In genomic region chr6:61033251-61033650, GRCm38 (mm10) we compare ENCODE assay signal across 28 mouse cellular contexts.
DNase-seq lines count a peak whose midpoint lies in the region; ATAC-seq and TF ChIP-seq lines count a peak whose summit lies in the region.
"Had no signal": no experiment of that assay in that cellular context is flagged by ENCODE, and none has a peak within 500 bp of the region (broad histone marks: within the 10 kb centered on the region; RNA-seq: fewer than 3 reads in every experiment).

No protein-coding gene starts in this region.

- H3K27ac ChIP-seq in kidney, embryonic 16.5 days (ENCODE audit: low read length): no peak overlapping the region
- H3K27ac ChIP-seq in lung, postnatal 0 days (ENCODE audit: low read length): no peak overlapping the region
- H3K27ac ChIP-seq in midbrain, embryonic 11.5 days (ENCODE audit: low read depth, low read length): no peak overlapping the region
- H3K27ac ChIP-seq: embryonic facial prominence, embryonic 13.5 days; gastrocnemius, adult 2 months; hindbrain, embryonic 10.5 days; hindbrain, embryonic 15.5 days; limb, embryonic 13.5 days; liver, embryonic 13.5 days; midbrain, embryonic 10.5 days had no signal

- no peaks in the 10 kb centered on the region for H3K27me3 ChIP-seq in kidney, embryonic 16.5 days (ENCODE audit: insufficient read depth, low read length)
- no peaks in the 10 kb centered on the region for H3K27me3 ChIP-seq in lung, postnatal 0 days (replicated peaks; ENCODE audit: insufficient read depth, low read length)
- H3K27me3 ChIP-seq in midbrain, embryonic 11.5 days (ENCODE audit: control insufficient read depth, insufficient read depth, low read length): no peaks in the 10 kb centered on the region
- H3K27me3 ChIP-seq: embryonic facial prominence, embryonic 13.5 days; hindbrain, embryonic 15.5 days; limb, embryonic 13.5 days; liver, embryonic 13.5 days had no signal

- 82% methylated on average over 1 of the region's 1 CpGs for whole genome bisulfite sequencing in kidney, embryonic 16.5 days
- 64% methylated on average over 1 of the region's 1 CpGs for WGBS in lung, postnatal 0 days
- WGBS in midbrain, embryonic 11.5 days: 93% methylated on average over 1 of the region's 1 CpGs

- TF ChIP-seq CTCF in lung, postnatal 0 days (IDR thresholded peaks at IDR 0.05): no peak

- intact Hi-C loops in heart, postnatal 25 days (cut with DNase I): no loop called here

- no peak for TF ChIP-seq EP300 in lung, postnatal 0 days (IDR thresholded peaks at IDR 0.05)

- DNase-seq in heart, adult 18-20 months: peak; percentile 13 to 18
- DNase-seq in heart, postnatal 25 days (ENCODE audit: low spot score): no peak
- DNase-seq in kidney, adult 8-10 months: peak; percentile 5 to 9
- peak; percentile 28 for DNase-seq in lung, postnatal 0 days (ENCODE audit: low spot score)
- DNase-seq in lung, postnatal 4 days: no peak
- peak; percentile 8 for DNase-seq in brain, adult 2 months (ENCODE audit: low read depth, low spot score)
- DNase-seq in midbrain, embryonic 11.5 days (ENCODE audit: low spot score, missing footprints): no peak
- DNase-seq: adrenal gland, postnatal 14 days; embryo, embryonic 11 days; gastrocnemius, adult 2 months; gastrocnemius, postnatal 36 days; kidney, adult 18-20 months; kidney, postnatal 4 days; liver, embryonic 13.5 days; lung, embryonic 14.5 days; right cerebral cortex, postnatal 25 days; thymus, postnatal 14 days had no signal

- H3K36me3 ChIP-seq in kidney, embryonic 16.5 days (ENCODE audit: insufficient read depth, low read length): no peaks in the 10 kb centered on the region
- no peaks in the 10 kb centered on the region for H3K36me3 ChIP-seq in lung, postnatal 0 days (ENCODE audit: insufficient read depth, low read length)
- no peaks in the 10 kb centered on the region for H3K36me3 ChIP-seq in midbrain, embryonic 11.5 days (ENCODE audit: control insufficient read depth, insufficient read depth, low read length)
- H3K36me3 ChIP-seq: embryonic facial prominence, embryonic 13.5 days; hindbrain, embryonic 10.5 days; hindbrain, embryonic 15.5 days; limb, embryonic 13.5 days; liver, embryonic 13.5 days; midbrain, embryonic 10.5 days had no signal

- no peaks in the 10 kb centered on the region for H3K9me3 ChIP-seq in kidney, embryonic 16.5 days (ENCODE audit: low read length)
- no peaks in the 10 kb centered on the region for H3K9me3 ChIP-seq in lung, postnatal 0 days (ENCODE audit: low read length)
- H3K9me3 ChIP-seq in midbrain, embryonic 11.5 days (ENCODE audit: control insufficient read depth, low read length): no peaks in the 10 kb centered on the region
- H3K9me3 ChIP-seq: embryonic facial prominence, embryonic 13.5 days; hindbrain, embryonic 10.5 days; hindbrain, embryonic 15.5 days; limb, embryonic 13.5 days; liver, embryonic 13.5 days; midbrain, embryonic 10.5 days had no signal

- no peak overlapping the region for H3K4me3 ChIP-seq in kidney, embryonic 16.5 days (ENCODE audit: low read length)
- H3K4me3 ChIP-seq in lung, postnatal 0 days (ENCODE audit: low read depth, low read length): no peak overlapping the region
- no peak overlapping the region for H3K4me3 ChIP-seq in midbrain, embryonic 11.5 days (ENCODE audit: low read depth, low read length)
- H3K4me3 ChIP-seq: embryonic facial prominence, embryonic 13.5 days; erythroblast, embryonic 14.5 days; gastrocnemius, adult 2 months; hindbrain, embryonic 10.5 days; hindbrain, embryonic 15.5 days; limb, embryonic 13.5 days; liver, embryonic 13.5 days; midbrain, embryonic 10.5 days had no signal

- no peaks in the 10 kb centered on the region for H3K4me1 ChIP-seq in kidney, embryonic 16.5 days (ENCODE audit: insufficient read depth, low read length)
- no peaks in the 10 kb centered on the region for H3K4me1 ChIP-seq in lung, postnatal 0 days (ENCODE audit: insufficient read depth, low read depth, low read length)
- H3K4me1 ChIP-seq in midbrain, embryonic 11.5 days (ENCODE audit: control insufficient read depth, insufficient read depth, low read length): no peaks in the 10 kb centered on the region
- H3K4me1 ChIP-seq: embryonic facial prominence, embryonic 13.5 days; hindbrain, embryonic 10.5 days; hindbrain, embryonic 15.5 days; limb, embryonic 13.5 days; liver, embryonic 13.5 days; midbrain, embryonic 10.5 days had no signal

- no peak overlapping the region for H3K9ac ChIP-seq in kidney, embryonic 16.5 days (replicated peaks; ENCODE audit: low read length)
- H3K9ac ChIP-seq in lung, postnatal 0 days (replicated peaks; ENCODE audit: low read depth): no peak overlapping the region
- H3K9ac ChIP-seq in midbrain, embryonic 11.5 days (ENCODE audit: low read length): no peak overlapping the region
- H3K9ac ChIP-seq: embryonic facial prominence, embryonic 13.5 days; hindbrain, embryonic 15.5 days; limb, embryonic 13.5 days; liver, embryonic 13.5 days; lung, embryonic 14.5 days had no signal

- no peak for ATAC-seq in kidney, embryonic 16.5 days (ENCODE audit: low FRiP score, low TSS enrichment)
- peak; percentile 67 for ATAC-seq in lung, postnatal 0 days
- ATAC-seq in midbrain, embryonic 11.5 days (ENCODE audit: low FRiP score): no peak
- ATAC-seq: CD4-positive, CD25-positive, alpha-beta regulatory T cell, adult 4 months; forebrain, embryonic 16.5 days; inflammation-experienced regulatory T-cells, adult 6 months; midbrain, embryonic 16.5 days had no signal

- no peak overlapping the region for H3K4me2 ChIP-seq in kidney, embryonic 16.5 days (replicated peaks; ENCODE audit: low read depth, low read length)
- no peak overlapping the region for H3K4me2 ChIP-seq in lung, postnatal 0 days (replicated peaks; ENCODE audit: low read depth, low read length)
- H3K4me2 ChIP-seq in midbrain, embryonic 11.5 days: no peak overlapping the region
- H3K4me2 ChIP-seq: embryonic facial prominence, embryonic 13.5 days; hindbrain, embryonic 15.5 days; limb, embryonic 13.5 days; liver, embryonic 13.5 days; lung, embryonic 14.5 days had no signal

Comparison
In these comparisons a context has a peak if more than half of its experiments do, and no peak if none do; other contexts are left out.
1. DNase-seq: peak in heart, adult 18-20 months (2 of 2), kidney, adult 8-10 months (2 of 2), lung, postnatal 0 days (single experiment) and brain, adult 2 months (single experiment); none in heart, postnatal 25 days (single experiment), lung, postnatal 4 days (0 of 2) and midbrain, embryonic 11.5 days (single experiment).